Mouse (Mus musculus) spleen, postnatal 10 days (tissue): ENCODE results near the gene Chd4.
A peak's percentile ranks its signal among the peaks of the same experiment; 100 is the strongest.

Source experiments
- DNase-seq, 2 experiments: peaks; one replicate each; pipeline ENCODE4 v3.0.0; 2021 to 2022; ENCODE audit warnings: low spot score in 2 of 2

Gene Chd4

DNA sequence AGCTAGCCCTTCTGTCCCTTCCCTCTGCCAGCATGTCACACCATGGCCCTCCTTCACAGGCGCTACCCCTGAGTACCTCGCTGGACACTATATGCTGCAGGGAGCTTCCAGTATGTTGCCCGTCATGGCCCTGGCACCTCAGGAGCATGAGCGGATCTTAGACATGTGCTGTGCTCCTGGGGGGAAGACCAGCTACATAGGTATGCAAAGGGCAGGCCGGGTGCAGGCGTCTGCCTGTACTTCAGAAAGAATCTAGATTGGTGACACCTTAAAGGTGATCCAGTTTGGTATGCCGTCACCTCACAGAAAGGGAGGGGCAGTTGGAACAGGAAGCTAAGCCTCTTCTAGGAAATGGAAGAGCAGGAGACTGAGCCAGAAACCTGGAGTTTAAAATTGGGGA lies 44.0 kb downstream of the Chd4 start:
- DNase-seq = no peak

DNA sequence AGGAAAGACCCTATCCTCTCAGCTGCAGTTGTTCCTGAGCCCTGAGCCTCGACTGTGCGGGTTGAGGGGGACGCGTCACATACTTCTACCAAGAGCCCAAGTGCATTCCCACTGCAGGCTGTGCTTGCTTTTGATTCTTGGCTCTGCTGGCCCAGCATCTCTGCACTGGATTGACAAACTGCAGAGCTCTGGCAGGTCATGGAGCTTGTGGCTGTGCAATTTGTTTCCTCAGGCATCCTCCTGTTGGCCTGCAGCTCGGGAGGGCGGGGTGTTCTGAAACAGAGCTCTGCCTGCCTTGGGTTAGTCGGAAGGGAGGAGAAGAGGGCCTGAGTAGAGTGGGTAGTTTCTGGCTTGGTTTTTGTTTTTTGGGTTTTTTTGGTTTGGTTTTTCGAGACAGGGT lies 46.7 kb downstream of the Chd4 start:
- no peak for DNase-seq

DNA sequence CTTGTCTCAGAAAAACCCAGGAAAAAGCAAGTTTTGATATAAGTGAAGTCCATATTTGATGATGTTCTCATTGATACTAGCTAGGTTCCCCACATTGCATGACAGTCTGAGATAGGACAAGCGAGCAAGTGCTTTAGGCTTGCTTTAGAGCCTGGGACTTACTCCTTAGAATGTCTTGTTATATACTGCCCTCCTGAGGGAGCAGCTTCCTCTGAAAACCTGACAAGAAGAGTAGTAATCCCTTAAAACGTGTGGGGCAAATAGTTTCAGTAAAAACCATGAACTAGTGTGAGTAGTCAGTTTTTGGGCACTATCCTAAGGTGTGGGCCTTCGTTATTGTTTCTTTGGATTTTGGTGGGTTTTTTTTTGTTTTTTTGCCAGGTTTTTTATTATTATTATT lies 47.3 kb downstream of the Chd4 start:
- DNase-seq = no peak

DNA sequence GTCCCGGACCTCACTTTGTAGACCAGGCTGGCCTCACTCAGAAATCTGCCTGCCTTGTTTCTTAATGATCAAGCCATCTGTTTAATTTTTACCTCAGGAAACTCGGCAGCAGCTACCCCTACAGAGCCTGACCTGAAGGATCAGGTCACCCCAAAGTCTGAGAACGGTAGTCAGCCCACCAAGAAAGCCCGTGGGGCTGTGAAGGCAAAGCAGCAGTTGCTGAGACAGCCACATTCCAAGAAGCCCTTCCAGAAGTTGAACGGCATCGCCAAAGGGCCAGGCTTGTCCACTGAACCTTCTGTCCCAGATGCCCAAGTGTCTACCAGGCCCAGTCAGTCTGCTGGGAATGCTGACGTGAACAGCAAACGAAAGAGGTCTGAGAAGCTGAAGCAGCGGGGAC lies 48.1 kb downstream of the Chd4 start:
- no peak for DNase-seq

DNA sequence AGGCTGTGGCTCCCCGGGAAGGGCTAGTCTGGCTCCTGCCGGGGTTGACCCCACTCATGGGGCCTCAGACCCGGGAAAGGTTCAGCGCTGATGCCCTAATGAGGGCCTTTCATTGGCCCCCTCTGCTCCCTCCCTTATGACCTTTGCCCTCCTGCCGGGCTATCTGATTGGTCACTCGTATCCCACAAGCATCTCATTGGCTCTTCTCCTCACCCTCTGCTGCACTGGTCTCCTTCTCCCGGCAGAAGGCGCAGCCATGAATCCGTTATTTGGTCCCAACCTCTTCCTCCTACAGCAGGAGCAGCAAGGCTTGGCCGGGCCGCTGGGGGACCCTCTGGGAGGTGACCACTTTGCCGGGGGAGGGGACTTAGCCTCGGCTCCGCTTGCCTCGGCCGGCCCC lies 49.2 kb downstream of the Chd4 start, which contains the start of gene Iffo1:
Gene Iffo1 (plus strand): TSS at position 241 of the 400 bp plus-strand sequence.
- peak; percentile 75 to 88 for DNase-seq

DNA sequence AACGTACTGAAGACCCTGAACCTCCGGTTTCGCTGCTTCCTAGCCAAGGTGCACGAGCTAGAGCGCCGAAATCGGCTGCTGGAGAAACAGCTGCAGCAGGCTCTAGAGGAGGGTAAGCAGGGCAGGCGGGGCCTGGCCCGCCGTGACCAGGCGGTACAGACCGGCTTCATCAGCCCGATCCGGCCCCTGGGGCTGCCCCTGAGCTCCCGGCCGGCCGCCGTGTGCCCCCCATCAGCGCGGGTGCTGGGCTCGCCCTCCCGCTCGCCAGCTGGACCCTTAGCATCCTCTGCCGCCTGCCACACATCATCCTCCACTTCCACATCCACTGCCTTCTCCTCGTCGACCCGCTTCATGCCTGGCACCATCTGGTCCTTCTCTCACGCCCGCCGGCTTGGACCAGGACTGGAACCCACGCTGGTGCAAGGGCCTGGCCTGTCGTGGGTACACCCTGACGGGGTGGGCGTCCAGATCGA lies 49.7 kb downstream of the Chd4 start:
- DNase-seq = peak; percentile 56 to 60

DNA sequence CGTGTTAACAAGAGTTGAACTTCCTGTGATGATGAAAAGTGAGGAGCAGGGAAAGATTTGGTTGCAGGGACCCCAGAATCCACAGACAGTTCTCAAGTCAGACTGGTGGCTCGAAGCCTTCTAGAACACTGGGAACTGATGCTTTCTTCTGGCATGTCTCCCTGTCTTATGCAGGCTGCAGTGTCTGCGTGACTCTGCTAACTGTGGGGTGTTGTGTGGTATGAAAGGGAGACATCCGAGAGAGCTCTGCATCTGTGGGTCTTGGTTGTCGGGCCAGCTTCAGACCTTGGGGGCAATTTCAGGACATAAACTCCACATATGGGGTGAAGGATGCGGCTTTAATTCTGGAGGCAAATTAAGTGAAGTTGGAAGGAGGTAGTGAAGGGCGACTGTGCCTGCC lies 50.4 kb downstream of the Chd4 start:
- no peak for DNase-seq

DNA sequence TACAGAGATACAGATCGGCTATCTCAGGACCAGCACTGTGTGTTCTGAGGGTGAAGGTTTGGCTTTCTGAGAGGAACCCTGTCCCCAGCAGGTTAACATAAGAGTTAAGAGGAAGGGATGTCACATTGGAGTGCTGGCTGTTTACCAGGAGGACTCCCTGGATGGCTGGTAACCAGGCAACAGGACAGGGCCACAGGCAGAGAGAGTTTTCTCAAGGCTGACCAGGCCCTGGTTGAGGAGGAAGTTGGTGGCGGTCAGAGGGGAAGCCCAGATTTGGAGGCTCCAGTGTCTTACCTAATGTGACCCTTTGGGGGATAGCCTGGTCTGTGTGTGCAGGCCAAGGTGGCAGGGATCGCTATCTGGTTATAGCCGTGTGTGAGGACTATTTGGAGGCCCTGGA lies 51.0 kb downstream of the Chd4 start:
- no peak for DNase-seq

DNA sequence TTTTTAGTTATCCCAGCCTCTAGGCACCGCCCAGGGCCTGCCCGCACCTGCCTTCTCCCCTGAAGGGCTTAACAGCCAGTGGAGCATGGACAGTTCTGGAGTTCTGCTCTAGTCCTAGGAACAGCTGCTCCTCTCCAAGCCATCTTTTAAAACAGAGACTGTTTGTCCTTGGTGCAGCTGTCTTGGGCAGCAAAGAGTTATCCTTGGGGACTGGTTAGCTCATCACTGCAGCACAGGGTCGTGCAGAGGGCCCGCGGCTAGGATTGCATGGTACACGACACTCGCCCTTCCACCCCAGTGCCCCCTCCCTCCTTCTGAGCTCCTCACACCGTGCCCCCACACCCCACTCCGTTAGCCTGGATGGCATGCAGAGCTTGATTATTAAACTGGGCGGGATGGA lies 51.5 kb downstream of the Chd4 start:
- DNase-seq = no peak

DNA sequence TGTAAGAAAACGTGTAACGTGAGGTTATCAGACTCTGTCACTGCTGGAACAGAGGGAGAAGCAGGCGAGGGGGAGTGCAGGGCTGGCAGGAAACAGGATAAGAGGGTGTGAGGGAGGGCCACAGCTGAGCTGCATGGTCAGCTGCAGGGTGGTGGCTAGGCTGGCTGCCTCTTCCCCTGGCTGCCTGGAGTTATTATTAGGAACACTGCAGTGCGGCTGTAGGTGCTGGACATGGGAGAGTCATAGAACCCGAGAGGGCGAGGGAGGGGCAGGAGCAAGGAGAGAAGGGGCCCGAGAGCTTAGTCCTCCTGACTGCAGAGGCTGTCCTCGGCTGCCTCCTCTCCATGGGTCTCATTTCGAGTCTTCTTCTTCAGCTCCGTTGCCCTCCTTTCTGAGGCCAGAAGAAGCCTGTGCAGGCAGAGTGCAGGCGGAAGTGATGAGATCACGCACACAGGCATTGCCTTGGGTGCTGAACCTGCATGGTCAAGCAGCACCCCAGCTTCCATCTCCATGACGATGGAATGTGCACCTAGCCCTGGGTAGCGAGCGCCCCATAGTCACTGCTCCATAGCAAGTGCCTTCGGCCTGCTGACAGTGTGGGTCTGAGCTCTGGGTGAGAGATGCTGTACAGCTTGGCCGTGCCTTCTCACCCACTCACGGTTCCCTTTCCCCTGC lies 52.6 kb downstream of the Chd4 start:
- DNase-seq = no peak

DNA sequence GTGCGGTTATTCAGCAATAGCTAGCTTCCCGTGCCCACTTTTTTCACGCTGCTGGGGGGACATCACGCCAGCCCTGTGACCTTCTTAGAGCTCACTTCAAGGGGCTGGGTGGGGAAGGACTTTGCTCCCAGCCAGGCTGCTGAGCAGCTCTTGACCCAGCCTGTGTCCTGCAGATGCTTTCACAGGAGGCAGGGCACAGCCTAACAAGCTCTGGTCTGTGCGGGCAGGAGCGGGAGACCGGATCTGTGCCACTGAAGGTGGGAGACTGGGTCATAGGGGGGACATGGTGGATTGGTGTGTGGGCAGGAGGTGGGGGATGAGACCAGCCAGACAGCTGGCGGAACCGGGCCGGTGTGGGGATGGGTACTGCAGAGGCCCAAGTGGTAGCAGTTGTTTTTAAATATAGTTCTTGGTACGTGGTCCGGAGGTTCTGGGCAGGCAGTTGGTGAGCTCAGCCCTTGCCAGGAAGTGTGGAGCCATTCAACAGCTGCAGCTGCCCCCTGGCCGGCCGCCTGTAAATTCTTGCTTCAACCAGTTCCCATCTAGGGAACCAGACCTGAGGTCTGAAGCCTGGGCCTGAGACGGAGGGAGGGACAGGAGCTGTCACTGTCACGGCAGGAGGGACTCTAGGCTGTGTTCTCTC lies 53.3 kb downstream of the Chd4 start:
- no peak for DNase-seq

DNA sequence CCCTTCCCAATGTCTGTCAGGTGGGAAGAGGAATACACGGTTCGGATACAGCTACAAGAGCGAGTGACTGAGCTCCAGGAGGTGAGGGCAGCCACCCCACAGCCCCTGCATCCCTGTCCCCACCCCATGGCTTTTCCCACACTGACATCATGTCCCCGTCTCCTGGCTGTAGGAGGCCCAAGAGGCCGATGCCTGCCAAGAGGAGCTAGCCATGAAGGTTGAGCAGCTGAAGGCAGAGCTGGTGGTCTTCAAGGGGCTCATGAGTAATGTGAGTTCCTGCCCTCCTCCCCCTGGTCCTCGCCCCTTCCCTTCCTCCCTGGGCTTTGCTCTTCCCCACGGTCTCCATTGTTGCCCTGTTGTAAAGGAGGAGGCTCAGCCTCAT lies 53.8 kb downstream of the Chd4 start:
- no peak for DNase-seq

DNA sequence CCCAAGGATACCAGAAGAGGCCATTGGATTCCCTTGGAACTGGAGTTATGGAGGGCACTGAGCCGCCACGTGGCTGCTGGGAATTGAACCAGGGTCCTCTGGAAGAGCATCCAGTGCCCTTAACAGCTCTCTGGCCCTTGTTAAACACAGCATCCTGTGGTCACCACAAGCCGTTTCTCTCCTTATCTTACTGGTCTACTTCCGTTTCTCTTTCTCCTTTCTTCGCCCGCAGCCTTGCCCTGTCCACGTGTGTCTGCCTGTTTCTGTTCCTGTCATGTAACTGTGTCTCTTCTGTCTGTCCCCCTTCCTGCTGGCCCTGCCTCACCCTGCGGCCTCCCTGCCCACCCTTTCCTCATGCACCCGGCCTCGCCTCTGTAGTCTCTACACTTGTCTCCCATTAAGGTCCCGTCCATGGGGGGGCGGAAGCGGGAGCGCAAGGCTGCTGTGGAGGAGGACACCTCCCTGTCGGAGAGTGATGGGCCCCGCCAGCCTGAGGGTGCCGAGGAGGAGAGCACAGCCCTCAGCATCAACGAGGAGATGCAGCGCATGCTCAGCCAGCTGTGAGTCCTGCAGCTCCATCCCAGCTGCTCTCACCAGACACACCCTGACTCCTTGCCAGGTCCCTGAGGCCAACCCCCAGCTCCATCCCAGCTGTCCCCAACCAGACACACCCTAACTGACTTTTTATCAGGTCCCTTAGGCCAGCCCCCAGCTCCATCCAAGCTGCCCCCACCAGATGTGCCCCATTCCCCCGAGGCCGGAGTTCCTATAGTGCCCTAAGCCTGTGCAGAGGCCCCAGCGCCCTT lies 56.6 kb downstream of the Chd4 start:
- DNase-seq = no peak

DNA sequence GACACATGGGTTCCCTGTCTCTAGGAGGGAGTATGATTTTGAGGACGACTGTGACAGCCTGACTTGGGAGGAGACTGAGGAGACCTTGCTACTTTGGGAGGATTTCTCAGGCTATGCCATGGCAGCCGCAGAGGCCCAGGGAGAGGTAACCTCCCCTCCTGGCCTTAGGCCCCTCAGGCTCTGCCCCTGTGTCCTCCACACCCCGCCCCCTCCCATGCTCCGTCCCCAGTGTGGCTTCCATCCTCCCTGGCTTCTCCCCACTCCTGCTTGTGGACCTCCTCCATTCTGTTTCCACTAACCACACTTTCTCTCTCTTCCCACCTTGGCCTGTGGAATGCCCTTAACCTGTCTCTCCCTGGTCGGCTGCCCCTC lies 57.2 kb downstream of the Chd4 start:
- no peak for DNase-seq

DNA sequence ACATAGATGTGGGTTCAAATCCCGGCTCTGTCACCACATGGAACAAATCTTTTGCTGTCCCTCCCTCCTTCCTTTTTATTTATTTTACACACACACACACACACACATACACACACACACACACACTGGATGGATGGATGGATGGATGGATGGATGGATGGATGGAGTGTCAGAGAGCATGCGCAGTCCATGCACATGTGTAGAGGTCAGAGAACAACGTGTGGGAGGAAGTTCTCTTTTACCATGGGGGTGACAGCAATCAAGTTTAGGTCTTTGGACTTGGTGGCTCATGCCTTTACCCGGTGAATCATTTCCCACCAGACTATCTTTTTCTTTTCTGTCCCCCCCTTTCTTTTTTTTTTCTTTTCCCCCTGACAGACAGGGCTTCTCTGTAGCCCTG lies 57.9 kb downstream of the Chd4 start:
- DNase-seq = no peak

DNA sequence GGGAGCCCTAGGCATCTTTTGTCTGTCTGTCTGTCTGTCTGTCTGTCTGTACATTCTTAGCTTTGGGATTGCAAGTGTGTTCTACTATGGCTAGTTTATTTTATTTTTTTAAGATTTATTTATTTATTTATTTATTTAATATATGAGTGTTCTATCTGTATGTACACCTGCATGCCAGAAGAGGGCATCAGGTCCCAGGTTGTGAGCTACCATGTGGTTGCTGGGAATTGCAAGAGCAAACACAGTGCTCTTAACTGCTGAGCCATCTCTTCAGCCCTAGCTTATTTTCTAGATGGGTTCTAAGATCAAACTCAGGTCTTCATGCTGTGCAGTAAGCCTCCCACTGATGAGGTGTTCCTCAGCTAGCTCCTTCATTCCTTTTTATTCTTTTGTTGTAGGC lies 58.8 kb downstream of the Chd4 start:
- DNase-seq = no peak

DNA sequence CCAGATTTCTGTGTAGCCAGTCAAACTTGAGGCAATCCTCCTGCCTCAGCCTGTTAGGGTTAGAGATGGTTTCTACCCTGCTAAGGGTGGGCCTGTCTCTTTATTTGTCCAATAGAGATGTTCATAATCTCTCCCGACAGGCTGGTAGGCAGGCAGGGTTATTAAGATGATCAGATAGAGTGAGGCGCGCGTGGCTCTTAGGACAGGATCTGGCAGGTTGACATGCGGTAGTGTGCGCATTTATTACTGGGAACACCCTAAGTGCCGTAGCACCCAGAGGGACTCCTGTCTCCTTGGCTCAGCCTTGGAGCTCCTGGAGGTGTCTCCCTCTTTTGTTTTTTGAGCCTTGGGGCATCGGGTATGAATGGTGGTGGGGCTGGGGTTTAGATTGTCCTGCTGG lies 59.5 kb downstream of the Chd4 start:
- DNase-seq = no peak

DNA sequence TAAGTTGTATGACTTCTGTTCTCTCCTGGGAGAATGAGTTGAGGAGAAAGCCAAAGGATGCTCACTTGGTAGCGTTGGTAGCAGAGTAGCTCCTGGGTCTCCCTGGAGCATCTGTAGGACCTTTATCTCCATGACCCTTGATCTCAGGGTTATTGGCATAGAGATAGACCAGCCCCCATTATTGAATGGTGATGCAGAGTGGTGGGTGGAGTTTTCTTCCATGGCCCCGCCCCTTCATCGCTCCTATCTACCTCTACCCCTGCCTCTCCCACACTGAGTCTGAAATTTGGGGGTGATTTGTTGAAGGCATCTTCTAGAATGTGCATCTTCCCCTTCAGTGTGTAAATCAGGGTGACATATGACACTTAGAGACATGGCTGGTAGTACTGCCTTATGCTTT lies 60.7 kb downstream of the Chd4 start:
- DNase-seq = no peak

DNA sequence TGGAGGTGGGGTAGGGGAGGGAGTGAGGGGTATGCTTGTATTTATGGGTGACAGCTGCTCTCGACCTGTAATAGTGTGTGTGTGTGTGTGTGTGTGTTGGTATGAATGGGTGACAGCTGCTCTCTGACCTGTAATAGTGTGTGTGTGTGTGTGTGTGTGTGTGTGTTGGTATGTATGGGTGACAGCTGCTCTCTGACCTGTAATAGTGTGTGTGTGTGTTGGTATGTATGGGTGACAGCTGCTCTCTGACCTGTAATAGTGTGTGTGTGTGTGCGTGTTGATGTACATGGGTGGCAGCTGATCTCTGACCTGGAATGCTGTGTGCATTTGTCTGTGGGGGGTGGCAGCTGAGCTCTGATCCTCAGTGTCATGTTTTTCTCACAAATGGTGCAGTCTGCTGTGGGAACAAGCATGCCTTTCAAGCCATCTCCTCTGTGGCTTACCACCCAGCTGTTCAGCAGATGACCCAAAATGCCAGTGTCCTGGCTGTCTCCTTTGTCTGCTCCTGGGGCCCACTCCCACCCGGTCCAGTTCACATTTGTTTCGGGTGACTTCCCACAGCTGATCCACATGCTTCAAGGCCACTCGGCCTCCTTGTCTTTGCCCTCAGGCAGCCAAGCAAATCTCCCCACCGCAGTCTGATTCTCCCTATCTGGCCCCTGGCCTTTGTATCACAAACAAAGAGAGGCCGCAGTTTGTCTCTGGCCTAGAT lies 61.3 kb downstream of the Chd4 start:
- no peak for DNase-seq

DNA sequence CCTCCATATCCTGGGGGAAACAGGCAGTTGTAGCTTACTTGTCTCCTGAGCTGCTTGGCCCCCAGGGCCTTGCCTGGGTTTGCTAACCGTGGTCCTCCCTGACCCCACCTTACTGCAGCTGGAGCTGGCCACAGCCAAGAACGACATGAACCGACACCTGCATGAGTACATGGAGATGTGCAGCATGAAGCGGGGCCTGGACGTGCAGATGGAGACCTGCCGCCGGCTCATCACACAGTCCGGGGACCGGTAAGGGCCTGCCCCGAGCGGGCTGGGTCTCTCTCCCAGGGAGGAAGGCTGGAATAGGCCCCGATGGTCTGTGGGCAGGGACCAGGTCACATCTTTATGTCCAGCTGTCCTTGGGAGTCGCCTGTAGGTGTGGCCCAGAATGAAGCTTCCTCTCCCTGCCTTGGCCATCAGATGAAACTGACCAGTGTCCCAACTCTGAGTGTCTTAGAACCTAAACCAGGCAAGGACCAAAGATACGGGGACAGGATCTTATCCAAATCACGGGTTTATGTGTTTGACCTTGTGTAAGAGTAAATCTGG lies 63.2 kb downstream of the Chd4 start:
- no peak for DNase-seq

DNA sequence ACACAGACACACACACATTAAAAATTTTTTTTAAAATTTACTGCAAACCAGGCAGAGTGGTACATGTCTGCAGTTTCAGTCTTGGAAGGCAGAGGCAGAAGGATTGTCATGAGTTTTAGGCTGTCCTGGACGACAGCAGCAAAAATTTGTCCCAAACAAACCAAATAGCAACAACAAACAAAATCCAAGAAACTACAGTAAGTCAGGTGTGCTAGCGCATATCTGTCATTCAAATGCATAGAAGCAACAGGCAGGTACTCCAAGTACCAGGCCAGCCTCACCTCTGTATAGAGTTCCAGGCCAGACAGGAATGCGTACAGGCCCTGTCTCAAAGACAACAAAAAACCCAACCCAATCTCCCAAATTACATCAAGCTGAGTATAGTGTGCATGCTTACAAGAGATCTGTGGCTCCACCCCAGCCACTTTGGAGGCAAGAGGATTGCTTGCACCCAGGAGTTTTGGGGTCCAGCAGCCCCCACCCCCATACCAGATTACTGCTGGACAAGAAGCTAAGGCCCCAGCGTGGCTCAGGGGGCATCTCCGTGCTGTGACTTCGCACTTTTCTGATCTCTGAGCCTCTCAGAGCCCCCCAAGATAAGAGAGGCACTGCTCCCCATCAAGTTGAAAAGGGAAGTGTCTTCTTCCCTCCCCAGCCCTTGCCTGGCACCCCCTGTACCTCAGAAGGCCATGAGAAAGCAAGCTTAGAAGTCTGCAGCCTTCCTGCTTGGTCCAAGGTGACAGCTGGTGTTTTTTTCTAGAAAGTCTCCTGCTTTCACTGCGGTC lies 64.2 kb downstream of the Chd4 start:
- no peak for DNase-seq
